Mouse (Mus musculus) hindbrain, embryonic 14.5 days (tissue): ENCODE measurements around the gene Igfn1. TPM values are rescaled to one million over a fixed set of nuclear protein-coding genes. Genes with fewer than 3 reads are reported as not detected.

Experiments used
- ATAC-seq: fragments of 200-750 bp; cut with Nextera tagmentation; 2 replicates; pipeline ENCODE4 v1.8.0; 2017; ENCODE audit warnings: moderate number of reproducible peaks, mild to moderate bottlenecking, moderate TSS enrichment, moderate library complexity; ENCODE audit not compliant: low FRiP score
- DNase-seq: peaks from one replicate; pipeline ENCODE4 v3.0.0-alpha.2; 2015; ENCODE audit warnings: low spot score
- H3K27ac ChIP-seq: fragments of 300-500 bp; sonication (generic); 2 replicates; pipeline ENCODE4 v1.5.1; 2014; ENCODE audit warnings: mild to moderate bottlenecking, moderate library complexity
- H3K27me3 ChIP-seq: fragments of 300-500 bp; sonication (generic); 2 replicates; pipeline ENCODE4 v1.6.1; 2014; ENCODE audit warnings: mild to moderate bottlenecking, low read length, mixed read lengths; ENCODE audit not compliant: control insufficient read depth, insufficient read depth
- H3K36me3 ChIP-seq: fragments of 300-500 bp; sonication (generic); replicated peaks from 2 replicates; pipeline ENCODE4 v1.6.1; 2014; ENCODE audit not compliant: control insufficient read depth, insufficient read depth
- H3K4me1 ChIP-seq: fragments of 300-500 bp; sonication (generic); replicated peaks from 2 replicates; pipeline ENCODE4 v1.6.1; 2014; ENCODE audit warnings: antibody characterized with exemption, low read length, mixed read lengths; ENCODE audit not compliant: control insufficient read depth, insufficient read depth
- H3K4me2 ChIP-seq: fragments of 300-500 bp; sonication (generic); replicated peaks from 2 replicates; pipeline ENCODE4 v1.6.1; 2014; ENCODE audit warnings: mild to moderate bottlenecking, moderate library complexity
- H3K4me3 ChIP-seq: fragments of 300-500 bp; sonication (generic); replicated peaks from 2 replicates; pipeline ENCODE4 v1.5.1; 2014; ENCODE audit warnings: mild to moderate bottlenecking, low read length
- H3K9ac ChIP-seq: fragments of 300-500 bp; sonication (generic); 2 replicates; pipeline ENCODE4 v1.6.1; 2014
- H3K9me3 ChIP-seq: fragments of 300-500 bp; sonication (generic); 2 replicates; pipeline ENCODE4 v1.6.1; 2016; ENCODE audit warnings: low read length; ENCODE audit not compliant: control insufficient read depth
- WGBS: fragments of 180-500 bp; shearing (Covaris S2); extraction: QIAGEN DNeasy Blood & Tissue Kit; methylation state at CpG from one replicate; pipeline ENCODE4 v1.1.7; 2014; 5-methylcytosine and 5-hydroxymethylcytosine counted together
- polyA plus RNA-seq: library from polyadenylated mRNA; unstranded; fragments of >200 nt; fragmentation: Nextera tagmentation; extraction: Ambion mirVana; gene quantifications from 2 replicates; pipeline ENCODE4 v1.2.1, GENCODE M21; 2014

Igfn1 gene
- polyA plus RNA-seq, 1 experiment from 2014 or later = not detected

DNA sequence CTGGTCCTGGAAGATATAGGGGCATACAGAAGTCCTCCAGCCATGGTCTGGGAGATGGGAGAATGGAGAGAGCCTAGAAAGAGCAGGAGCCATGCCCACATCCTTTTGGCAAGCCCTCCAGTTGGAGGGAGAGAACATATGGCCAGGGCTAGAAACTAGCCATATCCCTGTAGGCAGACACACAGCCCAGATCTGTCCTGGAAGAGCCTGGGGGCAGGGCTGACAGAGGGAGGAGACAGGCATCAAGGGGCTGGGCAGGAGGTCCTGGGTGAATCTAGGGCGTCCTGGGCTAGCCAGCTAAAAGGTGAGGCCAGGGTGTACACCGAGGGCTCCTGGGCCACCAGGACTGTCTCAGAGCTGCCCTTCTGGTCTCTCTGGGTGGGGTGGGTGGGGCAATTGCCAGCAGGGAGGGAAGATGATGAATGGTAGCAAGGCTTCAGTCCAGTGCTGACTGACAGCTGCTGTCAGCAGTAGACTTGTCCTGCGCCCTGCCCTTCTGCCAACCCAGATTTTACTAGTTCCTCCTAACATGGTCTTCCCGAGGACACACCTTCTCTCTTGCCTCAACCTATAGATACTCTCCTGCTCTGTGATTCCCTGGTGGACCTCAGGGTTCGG, 81.7 kb downstream of the Igfn1 start:
- Histone ChIP-seq H3K36me3 (no peaks in the 10 kb centered on the region), H3K9me3 (no peaks in the 10 kb centered on the region), H3K27ac (no peak overlapping the region), H3K4me1 (no peaks in the 10 kb centered on the region), H3K4me2 (no peak overlapping the region), H3K9ac (no peak overlapping the region), H3K27me3 (peaks cover 28% of the 10 kb centered on the region), H3K4me3 (no peak overlapping the region)
- ATAC-seq (no peak), DNase-seq (no peak)
- 77% methylated on average over 5 of the region's 5 CpGs for WGBS

DNA sequence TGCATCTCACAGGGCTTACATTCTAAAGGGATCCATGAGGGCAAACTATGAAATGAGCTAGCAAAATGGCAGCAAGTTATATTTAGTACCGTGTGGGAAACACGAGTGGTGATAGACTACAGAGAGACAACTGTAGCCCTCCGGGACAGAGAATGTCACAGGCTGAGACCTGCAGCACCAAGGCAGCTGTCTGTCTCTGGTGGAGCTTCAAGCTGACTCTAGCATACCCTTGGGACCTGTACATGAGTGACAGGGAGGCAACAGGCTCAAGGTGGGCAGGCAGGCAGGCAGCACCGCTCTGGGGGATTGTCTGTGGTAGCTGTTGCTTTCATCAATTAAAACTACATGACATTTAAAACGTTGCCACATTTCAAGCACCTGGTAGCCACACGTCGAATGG, 82.9 kb downstream of the Igfn1 start:
- ATAC-seq (no peak), DNase-seq (no peak)
- Histone ChIP-seq H3K4me2 (no peak overlapping the region), H3K36me3 (no peaks in the 10 kb centered on the region), H3K27ac (no peak overlapping the region), H3K4me1 (no peaks in the 10 kb centered on the region; the same call in 1 of the 2 replicates), H3K27me3 (peaks cover 40% of the 10 kb centered on the region), H3K9ac (no peak overlapping the region), H3K4me3 (no peak overlapping the region), H3K9me3 (no peaks in the 10 kb centered on the region)
- WGBS = 82% methylated on average over 7 of the region's 7 CpGs

DNA sequence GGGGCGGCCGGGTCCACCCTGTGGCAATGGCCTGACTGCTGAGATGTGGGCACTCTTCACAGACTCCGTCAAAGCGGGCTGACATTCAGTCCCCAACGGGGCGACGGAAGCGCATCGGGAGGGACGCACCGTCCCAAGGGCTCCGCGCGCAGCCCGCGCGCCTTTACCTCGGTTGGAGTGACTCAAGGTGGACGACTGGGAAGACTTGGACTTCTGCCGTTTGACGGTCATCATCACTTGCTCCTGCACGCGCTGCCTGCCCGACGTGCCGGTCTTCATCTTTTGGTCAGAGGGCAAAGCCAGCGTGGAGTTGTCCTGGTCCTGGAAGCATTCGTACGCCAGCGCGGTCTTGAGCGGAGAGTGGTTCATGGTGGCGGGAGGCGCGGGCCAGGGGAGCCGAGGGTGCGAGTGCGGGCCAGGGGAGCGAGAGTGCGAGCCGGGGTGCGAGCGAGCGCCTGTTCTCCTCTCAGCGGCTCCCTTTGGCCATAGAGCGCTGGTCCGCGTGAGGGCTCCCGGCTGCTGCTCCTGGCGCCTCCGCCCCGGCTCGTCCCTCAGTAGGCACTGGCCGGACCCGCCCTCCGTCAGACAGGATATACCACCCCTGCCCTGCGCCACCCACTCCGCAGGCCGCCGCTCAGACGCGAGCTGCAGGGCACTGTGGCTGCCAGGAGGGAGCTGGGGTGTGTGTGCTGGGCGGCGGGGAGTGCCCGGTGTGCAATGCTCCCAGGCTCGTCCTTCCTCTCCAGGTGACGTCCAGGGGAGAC, 87.3 kb downstream of the Igfn1 start, which contains the start of gene Pkp1:
Pkp1 (minus strand) TSS at position 564 of the 764 bp plus-strand sequence.
- peak within 1 kb of the TSS; percentile 38 for H3K4me2 ChIP-seq
- peaks cover 69% of the 10 kb centered on the region for H3K27me3 ChIP-seq
- H3K9me3 ChIP-seq = no peaks in the 10 kb centered on the region
- no peaks in the 10 kb centered on the region for H3K36me3 ChIP-seq
- no peak for ATAC-seq
- peak within 1 kb of the TSS; percentile 20 for H3K4me3 ChIP-seq
- H3K4me1 ChIP-seq = no peaks in the 10 kb centered on the region; the same call in 1 of the 2 replicates
- no peak within 1 kb of the TSS for H3K27ac ChIP-seq
- no peak for DNase-seq
- no peak within 1 kb of the TSS for H3K9ac ChIP-seq
- WGBS = under 1% methylated on average over 61 of the region's 67 CpGs

DNA sequence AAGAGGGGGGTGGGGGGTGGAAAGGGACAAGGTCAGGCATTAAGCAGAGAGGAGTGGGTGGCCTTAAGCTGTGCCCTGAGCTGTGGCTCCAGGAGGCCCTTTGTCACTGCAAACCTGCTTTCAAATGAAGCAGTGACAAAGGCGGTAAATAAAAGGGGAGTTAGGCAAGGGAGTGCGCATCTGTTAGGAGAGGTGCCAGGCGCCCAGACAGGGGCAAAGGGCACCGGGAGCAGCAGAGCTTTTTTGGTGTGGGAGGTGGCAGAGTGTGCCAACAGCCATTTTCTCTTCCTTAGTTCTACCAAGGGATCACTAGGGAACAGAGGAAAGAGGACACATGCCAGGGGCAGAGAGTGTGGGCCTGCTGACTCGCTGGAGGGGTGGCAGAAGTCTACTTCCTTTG, 88.9 kb downstream of the Igfn1 start:
- Histone ChIP-seq H3K27ac (no peak overlapping the region), H3K4me1 (no peaks in the 10 kb centered on the region; the same call in 1 of the 2 replicates), H3K9ac (no peak overlapping the region), H3K9me3 (no peaks in the 10 kb centered on the region), H3K27me3 (peaks cover 61% of the 10 kb centered on the region), H3K36me3 (no peaks in the 10 kb centered on the region), H3K4me3 (no peak overlapping the region), H3K4me2 (no peak overlapping the region)
- no peak for ATAC-seq
- 7% methylated on average over 5 of the region's 5 CpGs for WGBS
- no peak for DNase-seq

DNA sequence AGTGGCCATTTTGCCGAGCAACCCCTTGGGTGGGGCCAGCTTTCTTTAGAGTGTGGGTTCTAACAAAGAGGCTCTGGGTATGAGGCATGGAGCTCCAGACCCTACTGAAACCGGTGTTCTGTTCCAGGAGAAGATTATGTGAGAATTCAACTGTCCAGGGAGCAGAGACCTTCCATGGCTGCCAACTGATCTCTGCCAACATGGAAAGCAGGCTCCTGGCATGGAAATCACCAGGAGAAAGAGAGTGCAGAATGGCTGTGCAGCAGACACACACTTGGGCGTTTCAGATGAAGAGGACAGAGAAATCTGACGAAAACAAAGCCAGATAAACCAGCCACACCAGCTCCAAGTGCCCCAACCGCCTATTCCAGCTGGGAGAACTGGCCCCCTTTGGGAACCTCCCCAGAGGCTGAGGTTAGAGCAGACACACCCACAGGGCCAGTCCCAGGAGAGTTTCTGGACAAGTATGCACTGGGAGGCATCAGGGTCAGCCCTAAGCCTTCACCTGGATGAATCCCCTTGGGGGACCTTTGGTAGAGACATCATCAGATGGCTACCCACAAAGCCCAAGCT, 89.6 kb downstream of the Igfn1 start:
- DNase-seq (no peak), ATAC-seq (no peak)
- Histone ChIP-seq H3K4me3 (no peak overlapping the region), H3K27me3 (peaks cover 59% of the 10 kb centered on the region), H3K4me1 (no peaks in the 10 kb centered on the region; the same call in 1 of the 2 replicates), H3K4me2 (no peak overlapping the region), H3K9ac (no peak overlapping the region), H3K9me3 (no peaks in the 10 kb centered on the region), H3K36me3 (no peaks in the 10 kb centered on the region), H3K27ac (no peak overlapping the region)
- 29% methylated on average over 5 of the region's 5 CpGs for WGBS

DNA sequence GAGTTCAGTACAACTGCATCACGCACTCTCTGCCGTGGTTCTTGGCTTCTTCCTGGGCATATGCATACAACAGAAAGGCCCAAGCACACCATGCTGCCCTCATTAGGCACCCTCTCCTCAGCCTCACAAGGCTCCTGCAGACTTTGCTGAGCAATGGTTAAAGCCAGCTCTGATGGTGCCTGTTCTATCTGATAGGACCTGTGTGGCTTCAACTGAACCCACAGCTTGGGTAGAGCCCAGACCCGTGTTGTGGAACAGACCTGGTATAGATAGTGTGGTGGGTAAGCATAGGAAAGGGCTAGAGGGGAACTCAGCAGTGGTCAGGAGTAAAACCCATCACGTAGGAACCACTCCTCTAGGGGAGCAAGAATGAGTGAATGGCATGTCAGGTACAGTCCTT, 92.5 kb downstream of the Igfn1 start:
- Histone ChIP-seq H3K4me1 (peaks cover 6% of the 10 kb centered on the region; the same call in 1 of the 2 replicates), H3K9ac (no peak overlapping the region), H3K9me3 (no peaks in the 10 kb centered on the region), H3K27ac (no peak overlapping the region), H3K4me3 (no peak overlapping the region), H3K4me2 (no peak overlapping the region), H3K36me3 (no peaks in the 10 kb centered on the region), H3K27me3 (peaks cover 33% of the 10 kb centered on the region)
- DNase-seq (no peak), ATAC-seq (no peak)
- WGBS = 79% methylated on average over 4 of the region's 4 CpGs

DNA sequence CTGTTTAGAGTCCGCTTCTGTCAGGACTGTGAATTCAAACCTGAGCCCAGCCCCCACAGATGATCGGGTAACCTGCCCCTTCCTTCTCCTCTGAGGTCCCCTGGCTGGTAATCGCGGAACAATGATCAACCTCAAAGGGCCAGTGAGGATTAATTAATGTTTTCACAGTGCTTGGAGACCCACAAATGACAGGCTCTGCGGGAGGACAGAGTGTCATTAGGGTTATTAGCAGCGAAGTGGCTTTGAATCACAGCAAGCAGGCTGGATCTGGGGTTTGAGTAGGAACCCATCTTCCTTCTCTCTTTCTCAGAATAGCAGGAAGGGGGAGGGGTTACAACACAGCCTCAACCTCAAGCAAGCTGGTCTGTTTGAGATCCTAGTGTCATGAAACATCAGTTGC, 96.8 kb downstream of the Igfn1 start:
- 12% methylated on average over 6 of the region's 6 CpGs for WGBS
- H3K9me3 ChIP-seq = no peaks in the 10 kb centered on the region
- H3K9ac ChIP-seq = no peak overlapping the region
- H3K4me2 ChIP-seq = no peak overlapping the region
- H3K4me1 ChIP-seq = 0 out of 2 replicates have a peak, but pooled peaks cover 6% of the 10 kb centered on the region
- DNase-seq (no peak), ATAC-seq (no peak)
- no peaks in the 10 kb centered on the region for H3K36me3 ChIP-seq
- no peak overlapping the region for H3K27ac ChIP-seq
- no peak overlapping the region for H3K4me3 ChIP-seq
- no peaks in the 10 kb centered on the region for H3K27me3 ChIP-seq

DNA sequence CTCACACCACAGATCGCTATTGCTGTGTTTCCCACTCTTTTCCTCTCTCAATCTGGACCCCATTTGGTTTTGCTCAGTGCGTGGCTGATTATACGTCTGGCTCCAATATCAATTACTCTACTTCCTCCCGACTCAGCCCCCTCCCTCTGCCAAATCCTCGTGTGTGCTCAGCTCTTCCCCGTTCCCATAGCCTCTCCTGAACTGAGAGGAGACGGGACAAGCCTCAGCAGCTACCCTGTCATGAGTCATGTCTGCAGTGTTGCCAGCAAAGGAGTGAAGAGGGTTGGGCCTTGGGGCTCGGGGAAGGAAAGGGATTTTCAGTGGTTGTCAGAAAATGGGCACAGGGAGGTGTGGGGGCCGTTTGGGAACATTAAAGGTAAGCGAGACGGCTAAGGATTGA, 99.4 kb downstream of the Igfn1 start:
- H3K9me3 ChIP-seq = no peaks in the 10 kb centered on the region
- WGBS = 79% methylated on average over 11 of the region's 11 CpGs
- no peak for ATAC-seq
- DNase-seq = no peak
- no peak overlapping the region for H3K4me2 ChIP-seq
- H3K9ac ChIP-seq = no peak overlapping the region
- H3K4me3 ChIP-seq = no peak overlapping the region
- 0 out of 2 replicates have a peak, but pooled peaks cover 6% of the 10 kb centered on the region for H3K4me1 ChIP-seq
- H3K27ac ChIP-seq = no peak overlapping the region
- H3K27me3 ChIP-seq = no peaks in the 10 kb centered on the region
- H3K36me3 ChIP-seq = no peaks in the 10 kb centered on the region
